Mouse (Mus musculus) embryonic facial prominence, embryonic 13.5 days (tissue): ENCODE measurements around the gene Olfr984. TPM values are rescaled to one million over a fixed set of nuclear protein-coding genes. Genes with fewer than 3 reads are reported as not detected.

Experiments used
- ATAC-seq: fragments of 200-750 bp; cut with Nextera tagmentation; 2 replicates; pipeline ENCODE4 v1.8.0; 2017; ENCODE audit warnings: low read depth; ENCODE audit not compliant: insufficient number of reproducible peaks, insufficient read depth, low FRiP score, low TSS enrichment
- H3K27ac ChIP-seq: fragments of 300-500 bp; sonication (generic); 2 replicates; pipeline ENCODE4 v1.5.1; 2015; ENCODE audit warnings: moderate library complexity, mild to moderate bottlenecking, inconsistent platforms
- H3K27me3 ChIP-seq: fragments of 300-500 bp; sonication (generic); 2 replicates; pipeline ENCODE4 v1.6.1; 2015; ENCODE audit warnings: mild to moderate bottlenecking, inconsistent platforms
- H3K36me3 ChIP-seq: fragments of 300-500 bp; sonication (generic); 2 replicates; pipeline ENCODE4 v1.6.1; 2015; ENCODE audit warnings: mild to moderate bottlenecking, inconsistent platforms
- H3K4me1 ChIP-seq: fragments of 300-500 bp; sonication (generic); 2 replicates; pipeline ENCODE4 v1.6.1; 2015; ENCODE audit warnings: inconsistent platforms
- H3K4me2 ChIP-seq: fragments of 300-500 bp; sonication (generic); 2 replicates; pipeline ENCODE4 v1.6.1; 2015; ENCODE audit warnings: moderate library complexity, mild to moderate bottlenecking, inconsistent platforms
- H3K4me3 ChIP-seq: fragments of 300-500 bp; sonication (generic); 2 replicates; pipeline ENCODE4 v1.5.1; 2015; ENCODE audit warnings: mild to moderate bottlenecking, inconsistent platforms
- H3K9ac ChIP-seq: fragments of 300-500 bp; sonication (generic); 2 replicates; pipeline ENCODE4 v1.6.1; 2015; ENCODE audit warnings: mild to moderate bottlenecking, inconsistent platforms
- H3K9me3 ChIP-seq: fragments of 300-500 bp; sonication (generic); 2 replicates; pipeline ENCODE4 v1.6.1; 2016; ENCODE audit warnings: inconsistent platforms
- WGBS: fragments of 180-500 bp; shearing (Covaris S2); methylation state at CpG from one replicate; pipeline ENCODE4 v1.1.7; 2015; ENCODE audit warnings: mixed read lengths; 5-methylcytosine and 5-hydroxymethylcytosine counted together
- polyA plus RNA-seq: library from polyadenylated mRNA; unstranded; fragments of >200 nt; fragmentation: Nextera tagmentation; extraction: Ambion mirVana; gene quantifications from 2 replicates; pipeline ENCODE4 v1.2.1, GENCODE M21; 2015

Gene Olfr984
- polyA plus RNA-seq, 1 experiment from 2014 or later: not detected

DNA sequence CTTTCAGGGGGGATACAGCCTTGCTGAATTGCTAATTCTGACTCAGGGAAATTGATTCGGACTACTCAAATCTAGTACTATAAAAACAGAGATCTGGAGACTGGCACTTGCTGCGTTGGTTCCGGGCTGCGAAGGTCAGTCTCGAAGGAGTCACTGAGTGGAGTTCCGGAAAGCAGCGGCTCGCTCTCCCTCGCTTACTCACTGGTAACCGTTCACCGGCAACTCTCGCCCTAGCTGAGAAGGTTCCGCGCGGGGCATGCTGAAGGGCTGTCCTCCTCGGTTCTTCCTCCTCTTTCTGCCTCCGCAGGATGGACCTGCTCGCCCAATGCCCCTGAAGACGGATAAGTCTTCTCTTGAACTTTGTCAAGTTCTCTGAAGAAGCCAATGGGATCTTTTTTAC is 63.9 kb downstream of the Olfr984 start:
- H3K27me3 ChIP-seq: no peaks in the 10 kb centered on the region
- no peaks in the 10 kb centered on the region for H3K4me1 ChIP-seq
- WGBS: 90% methylated on average over 19 of the region's 19 CpGs
- H3K27ac ChIP-seq: no peak overlapping the region
- H3K36me3 ChIP-seq: no peaks in the 10 kb centered on the region
- no peak overlapping the region for H3K4me2 ChIP-seq
- no peak for ATAC-seq
- no peak overlapping the region for H3K9ac ChIP-seq
- no peak overlapping the region for H3K4me3 ChIP-seq
- H3K9me3 ChIP-seq: no peaks in the 10 kb centered on the region

Other genes starting within 250 kb of the Olfr984 start
- gene Olfr972, start 247.8 kb downstream of the Olfr984 start, polyA plus RNA-seq: not detected in 2 replicates
- gene Olfr229, start 206.9 kb downstream of the Olfr984 start, polyA plus RNA-seq: not detected in 2 replicates
- 0.25 TPM in 1 of 2 replicates, not detected in the other for gene Olfr974, start 176.7 kb downstream of the Olfr984 start, polyA plus RNA-seq
- gene Olfr975, start 162.2 kb downstream of the Olfr984 start, polyA plus RNA-seq: not detected in 2 replicates
- gene Olfr976, start 153.1 kb downstream of the Olfr984 start, polyA plus RNA-seq: not detected in 2 replicates
- gene Olfr978, start 122.1 kb downstream of the Olfr984 start, polyA plus RNA-seq: not detected in 2 replicates
- not detected in 2 replicates for gene Olfr979, start 110.7 kb downstream of the Olfr984 start, polyA plus RNA-seq
- gene Olfr980, start 104.6 kb downstream of the Olfr984 start, polyA plus RNA-seq: not detected in 2 replicates
- not detected in 2 replicates for gene Olfr981, start 92.7 kb downstream of the Olfr984 start, polyA plus RNA-seq
- gene Olfr982, start 40.4 kb downstream of the Olfr984 start, polyA plus RNA-seq: not detected in 2 replicates
- not detected in 2 replicates for gene Olfr983, start 20.6 kb downstream of the Olfr984 start, polyA plus RNA-seq
- not detected in 2 replicates for gene Olfr985, start 16.0 kb upstream of the Olfr984 start, polyA plus RNA-seq
- gene Tmem225, start 33.9 kb upstream of the Olfr984 start, polyA plus RNA-seq: not detected in 2 replicates
- gene Olfr986, start 66.7 kb upstream of the Olfr984 start, polyA plus RNA-seq: not detected in 2 replicates
- gene Zfp202, start 78.1 kb upstream of the Olfr984 start, polyA plus RNA-seq: 6.9 and 8.1 TPM in 2 replicates
- gene Scn3b, start 155.0 kb upstream of the Olfr984 start, polyA plus RNA-seq: 2.8 and 3.0 TPM in 2 replicates